In genomic region chr17:14628901-14629300, GRCm38 (mm10) we compare ENCODE assay signal across 16 mouse cellular contexts.
"Had no signal": no experiment of that assay in that cellular context is flagged by ENCODE, and none has a peak within 500 bp of the region (broad histone marks: within the 10 kb centered on the region; RNA-seq: fewer than 3 reads in every experiment).

No protein-coding gene starts in this region.

- H3K9me3 ChIP-seq: limb, embryonic 12.5 days; liver, embryonic 13.5 days; lung, embryonic 15.5 days; midbrain, embryonic 12.5 days; stomach, embryonic 15.5 days had no signal

- DNase-seq: kidney, postnatal 10 days; kidney, postnatal 4 days; liver; liver, embryonic 13.5 days; liver, postnatal 0 days; lung, postnatal 14 days; right cerebral cortex, postnatal 4 days; thymus, adult 2 months; thymus, postnatal 25 days had no signal

- H3K4me2 ChIP-seq: limb, embryonic 12.5 days; liver, embryonic 13.5 days; lung, embryonic 15.5 days; midbrain, embryonic 12.5 days; stomach, embryonic 15.5 days had no signal

- H3K36me3 ChIP-seq: limb, embryonic 12.5 days; liver, embryonic 13.5 days; lung, embryonic 15.5 days; midbrain, embryonic 12.5 days; stomach, embryonic 15.5 days had no signal

- ATAC-seq: liver, postnatal 0 days; midbrain, embryonic 16.5 days had no signal

- H3K27me3 ChIP-seq: limb, embryonic 12.5 days; liver, embryonic 13.5 days; lung, embryonic 15.5 days; midbrain, embryonic 12.5 days; stomach, embryonic 15.5 days had no signal

- H3K4me3 ChIP-seq: layer of hippocampus, adult 2 months; limb, embryonic 12.5 days; liver, embryonic 13.5 days; lung, embryonic 15.5 days; midbrain, embryonic 12.5 days; stomach, embryonic 15.5 days had no signal

- H3K27ac ChIP-seq: layer of hippocampus, adult 2 months; limb, embryonic 12.5 days; liver, embryonic 13.5 days; lung, embryonic 15.5 days; macrophage; midbrain, embryonic 12.5 days; stomach, embryonic 15.5 days had no signal

- H3K4me1 ChIP-seq: liver, embryonic 13.5 days; midbrain, embryonic 12.5 days had no signal

- H3K9ac ChIP-seq: limb, embryonic 12.5 days; liver, embryonic 13.5 days; liver, postnatal 0 days; lung, embryonic 15.5 days; midbrain, embryonic 12.5 days; stomach, embryonic 15.5 days had no signal
